Mouse (Mus musculus) testis, adult 2 months (tissue): ENCODE data around the gene Ankrd54.

Experiments used
- CTCF ChIP-seq: fragments of 200-500 bp; IDR thresholded peaks from 2 replicates; pipeline ENCODE4 v1.5.1; 2012; ENCODE audit warnings: low read depth, mild to moderate bottlenecking, inconsistent platforms, low read length, moderate library complexity; ENCODE audit not compliant: control insufficient read depth, insufficient read depth, insufficient replicate concordance
- POLR2A ChIP-seq: fragments of 200-500 bp; IDR thresholded peaks from 2 replicates; pipeline ENCODE4 v1.6.1; 2012; ENCODE audit warnings: low read depth, mild to moderate bottlenecking, inconsistent platforms, low read length, moderate library complexity; ENCODE audit not compliant: control insufficient read depth

- TF ChIP-seq POLR2A (no peak), CTCF (no peak)
Observed at GRCm38 (mm10) chr15:79105804-79106203, 43.1 kb upstream of the Ankrd54 start.
